Mouse (Mus musculus) olfactory bulb, adult 2 months (tissue): ENCODE measurements around the gene H2-Ab1.

Experiments used
- CTCF ChIP-seq: fragments of 200-500 bp; IDR thresholded peaks from 2 replicates; pipeline ENCODE4 v1.5.1; 2012; ENCODE audit warnings: low read depth, mild to moderate bottlenecking, low read length, moderate library complexity; ENCODE audit not compliant: insufficient read depth
- POLR2A ChIP-seq: fragments of 200-500 bp; IDR thresholded peaks from 2 replicates; pipeline ENCODE4 v1.6.1; 2012; ENCODE audit warnings: mild to moderate bottlenecking, low read depth, low read length, moderate library complexity; ENCODE audit not compliant: insufficient read depth

- TF ChIP-seq CTCF (no peak), POLR2A (no peak)
Measured at GRCm38 (mm10) chr17:34299356-34299755, 41.9 kb downstream of the H2-Ab1 start.
